In the genomic region with DNA sequence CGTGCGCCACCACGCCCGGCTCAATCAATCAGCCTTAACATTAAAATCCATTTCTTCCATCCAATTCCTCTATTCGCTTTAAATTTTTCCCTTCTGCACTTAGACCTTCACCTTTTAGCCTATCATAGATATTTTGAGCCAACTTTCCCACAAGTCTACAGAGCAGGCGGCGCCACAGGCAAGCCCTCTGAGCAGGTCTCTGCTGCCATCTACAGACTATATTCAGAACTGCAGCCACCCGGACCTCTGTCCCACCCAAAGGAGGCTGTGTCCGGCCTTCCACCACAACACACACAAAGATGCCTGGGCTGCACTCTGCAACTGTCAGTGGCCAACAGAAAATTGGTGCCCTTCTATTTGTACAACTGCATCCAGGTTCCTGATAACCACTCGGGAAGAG, we compare ENCODE assay signal across 8 mouse cellular contexts. TPM values are rescaled to one million over a fixed set of nuclear protein-coding genes. Genes with fewer than 3 reads are reported as not detected.
DNase-seq lines count a peak whose midpoint lies in the region; ATAC-seq and TF ChIP-seq lines count a peak whose summit lies in the region.

No protein-coding gene starts in this region.

- peak; percentile 60 for DNase-seq in Muller cell, postnatal 12 days (ENCODE audit: inconsistent ontology term)
- DNase-seq in forebrain, embryonic 11.5 days (ENCODE audit: low spot score), result peak; percentile 90
- DNase-seq in heart, postnatal 4 days, result peak; percentile 94
- DNase-seq in left cerebral cortex, adult 18-20 months (ENCODE audit: low spot score in 2 of 2), result peak; percentile 69 to 89
- DNase-seq in midbrain, embryonic 10.5 days (ENCODE audit: low spot score), result peak; percentile 80
- peak; percentile 84 for DNase-seq in right cerebral cortex, postnatal 4 days

- H3K36me3 ChIP-seq in forebrain, embryonic 11.5 days (ENCODE audit: control insufficient read depth, insufficient read depth, low read length), result no peaks in the 10 kb centered on the region
- H3K36me3 ChIP-seq in midbrain, embryonic 10.5 days, result no peaks in the 10 kb centered on the region

- 0 out of 2 replicates have a peak, but pooled peaks have one; percentile 38 for ATAC-seq in forebrain, embryonic 11.5 days (replicated peaks; ENCODE audit: low FRiP score)
- no peak for ATAC-seq in inflammation-experienced regulatory T-cells, adult 6 months

- 28% methylated on average over 10 of the region's 10 CpGs for WGBS in forebrain, embryonic 11.5 days
- 31% methylated on average over 10 of the region's 10 CpGs for WGBS in midbrain, embryonic 10.5 days

- peaks cover 7% of the 10 kb centered on the region; the same call in 1 of the 2 replicates for H3K27me3 ChIP-seq in forebrain, embryonic 11.5 days (ENCODE audit: control insufficient read depth, insufficient read depth, low read length)
- H3K27me3 ChIP-seq in midbrain, embryonic 10.5 days (ENCODE audit: low read depth, poor library complexity, severe bottlenecking), result peaks cover 52% of the 10 kb centered on the region

- no peak for TF ChIP-seq POLR2A in bone marrow macrophage, adult 2 months (IDR thresholded peaks at IDR 0.05; ENCODE audit: borderline replicate concordance, low read depth, low read length)

- peaks cover 41% of the 10 kb centered on the region for H3K4me1 ChIP-seq in bone marrow macrophage, adult 2 months (ENCODE audit: control insufficient read depth, insufficient read depth, low read length)
- peaks cover 7% of the 10 kb centered on the region; the same call in 1 of the 2 replicates for H3K4me1 ChIP-seq in forebrain, embryonic 11.5 days (replicated peaks; ENCODE audit: control insufficient read depth, insufficient read depth, low read length)
- peaks cover 22% of the 10 kb centered on the region for H3K4me1 ChIP-seq in midbrain, embryonic 10.5 days

- peak; percentile 86 for TF ChIP-seq CTCF in bone marrow macrophage, adult 2 months (IDR thresholded peaks at IDR 0.05; ENCODE audit: low read depth, low read length)

- H3K9ac ChIP-seq in forebrain, embryonic 11.5 days (ENCODE audit: low read length), result no peak overlapping the region

- H3K9me3 ChIP-seq in forebrain, embryonic 11.5 days (ENCODE audit: control insufficient read depth, low read length), result no peaks in the 10 kb centered on the region
- H3K9me3 ChIP-seq in midbrain, embryonic 10.5 days (replicated peaks), result no peaks in the 10 kb centered on the region

- H3K4me2 ChIP-seq in forebrain, embryonic 11.5 days (ENCODE audit: low read depth, low read length, severe bottlenecking), result no peak overlapping the region

- no peak overlapping the region for H3K27ac ChIP-seq in bone marrow macrophage, adult 2 months (ENCODE audit: insufficient read depth, low read depth, low read length)
- H3K27ac ChIP-seq in forebrain, embryonic 11.5 days (ENCODE audit: low read depth, low read length), result no peak overlapping the region
- H3K27ac ChIP-seq in midbrain, embryonic 10.5 days (replicated peaks), result no peak overlapping the region

- no peak overlapping the region for H3K4me3 ChIP-seq in bone marrow macrophage, adult 2 months (ENCODE audit: insufficient read depth, low read length)
- H3K4me3 ChIP-seq in forebrain, embryonic 11.5 days (ENCODE audit: low read depth, low read length), result no peak overlapping the region
- no peak overlapping the region for H3K4me3 ChIP-seq in midbrain, embryonic 10.5 days

RNA-seq across cellular contexts. Expression of gene Mapkapk3, which starts 1.2 kb away (rescaled TPM):
- 51.9 and 53.6 TPM in 2 replicates for polyA plus RNA-seq in bone marrow macrophage, adult 2 months (2012; ENCODE audit: insufficient read depth, insufficient read length, missing spikeins)
- 3.2 and 4.9 TPM in 2 replicates for polyA plus RNA-seq in forebrain, embryonic 11.5 days (2014; fragmentation: Nextera tagmentation; extraction: Ambion mirVana)
- 10 to 100 TPM; 18.3 to 18.9 TPM for total RNA-seq in heart, postnatal 4 days (2021)
- 1 to 10 TPM; 3.3 to 4.3 TPM for total RNA-seq in left cerebral cortex, adult 18-20 months (2021)
- polyA plus RNA-seq in midbrain, embryonic 10.5 days (2016; fragmentation: Nextera tagmentation; extraction: Ambion mirVana), result 3.9 and 4.9 TPM in 2 replicates
- polyA plus RNA-seq in inflammation-experienced regulatory T-cells, adult 6 months (2017; shearing (Covaris generic)), result 10 to 100 TPM; 53.9 to 59.6 (median 59.2) TPM

RNA-seq across cellular contexts. Expression of gene Cish, which starts 4.9 kb away (rescaled TPM):
- polyA plus RNA-seq in bone marrow macrophage, adult 2 months (2012; ENCODE audit: insufficient read depth, insufficient read length, missing spikeins), result 0.80 and 0.83 TPM in 2 replicates
- 6.5 and 7.4 TPM in 2 replicates for polyA plus RNA-seq in forebrain, embryonic 11.5 days (2014; fragmentation: Nextera tagmentation; extraction: Ambion mirVana)
- total RNA-seq in heart, postnatal 4 days (2021), result 100 to 1,000 TPM; 146 to 176 TPM
- total RNA-seq in left cerebral cortex, adult 18-20 months (2021), result 1 to 10 TPM; 6.9 to 9.1 TPM
- polyA plus RNA-seq in midbrain, embryonic 10.5 days (2016; fragmentation: Nextera tagmentation; extraction: Ambion mirVana), result 7.3 and 7.5 TPM in 2 replicates
- polyA plus RNA-seq in inflammation-experienced regulatory T-cells, adult 6 months (2017; shearing (Covaris generic)), result 100 to 1,000 TPM in 2 of 3 experiments, 10 to 100 TPM in 1; 85.4 to 124 (median 100) TPM

RNA-seq across cellular contexts. Expression of gene Hemk1, which starts 47.3 kb away (rescaled TPM):
- 14.1 and 15.3 TPM in 2 replicates for polyA plus RNA-seq in bone marrow macrophage, adult 2 months (2012; ENCODE audit: insufficient read depth, insufficient read length, missing spikeins)
- polyA plus RNA-seq in forebrain, embryonic 11.5 days (2014; fragmentation: Nextera tagmentation; extraction: Ambion mirVana), result 11.2 and 13.8 TPM in 2 replicates
- 10 to 100 TPM; 13.0 to 15.0 TPM for total RNA-seq in heart, postnatal 4 days (2021)
- 10 to 100 TPM; 14.7 to 16.8 TPM for total RNA-seq in left cerebral cortex, adult 18-20 months (2021)
- polyA plus RNA-seq in midbrain, embryonic 10.5 days (2016; fragmentation: Nextera tagmentation; extraction: Ambion mirVana), result 13.5 and 15.2 TPM in 2 replicates
- polyA plus RNA-seq in inflammation-experienced regulatory T-cells, adult 6 months (2017; shearing (Covaris generic)), result 10 to 100 TPM; 22.0 to 35.2 (median 29.8) TPM

RNA-seq across cellular contexts. Expression of gene 6430571L13Rik, which starts 49.5 kb away (rescaled TPM):
- not detected in 2 replicates for polyA plus RNA-seq in bone marrow macrophage, adult 2 months (2012; ENCODE audit: insufficient read depth, insufficient read length, missing spikeins)
- polyA plus RNA-seq in forebrain, embryonic 11.5 days (2014; fragmentation: Nextera tagmentation; extraction: Ambion mirVana), result 1.3 and 1.6 TPM in 2 replicates
- 1 to 10 TPM; 4.6 to 5.8 TPM for total RNA-seq in heart, postnatal 4 days (2021)
- total RNA-seq in left cerebral cortex, adult 18-20 months (2021), result 1 to 10 TPM; 4.1 to 4.2 TPM
- 1.8 and 2.5 TPM in 2 replicates for polyA plus RNA-seq in midbrain, embryonic 10.5 days (2016; fragmentation: Nextera tagmentation; extraction: Ambion mirVana)
- 1 to 10 TPM in 2 of 3 experiments, under 1 TPM in 1; 0.99 to 3.2 (median 1.3) TPM for polyA plus RNA-seq in inflammation-experienced regulatory T-cells, adult 6 months (2017; shearing (Covaris generic))

RNA-seq across cellular contexts. Expression of gene Dock3, which starts 59.2 kb away (rescaled TPM):
- 0.16 TPM in 1 of 2 replicates, not detected in the other for polyA plus RNA-seq in bone marrow macrophage, adult 2 months (2012; ENCODE audit: insufficient read depth, insufficient read length, missing spikeins)
- 10.7 and 12.1 TPM in 2 replicates for polyA plus RNA-seq in forebrain, embryonic 11.5 days (2014; fragmentation: Nextera tagmentation; extraction: Ambion mirVana)
- total RNA-seq in heart, postnatal 4 days (2021), result 1 to 10 TPM; 1.3 to 1.5 TPM
- 100 to 1,000 TPM; 199 to 214 TPM for total RNA-seq in left cerebral cortex, adult 18-20 months (2021)
- 4.2 and 4.4 TPM in 2 replicates for polyA plus RNA-seq in midbrain, embryonic 10.5 days (2016; fragmentation: Nextera tagmentation; extraction: Ambion mirVana)
- not detected for polyA plus RNA-seq in inflammation-experienced regulatory T-cells, adult 6 months (2017; shearing (Covaris generic))

Comparison
In these comparisons a context has a peak if more than half of its experiments do, and no peak if none do; other contexts are left out.
1. RNA of gene Cish, which starts 4.9 kb away (polyA plus RNA-seq): 85.4 to 124 TPM in inflammation-experienced regulatory T-cells, adult 6 months; 7.3 to 7.5 TPM in midbrain, embryonic 10.5 days, 6.5 to 7.4 TPM in forebrain, embryonic 11.5 days and 0.80 to 0.83 TPM in bone marrow macrophage, adult 2 months; every median in the first group is over 10 times any median in the second.
2. Peak in every context shown above with its lines, with median percentiles within 50 percentile points of each other: DNase-seq.